Mouse (Mus musculus) stomach, embryonic 15.5 days (tissue): Measurements from ENCODE around the gene Slc35a1. TPM values are rescaled to one million over a fixed set of nuclear protein-coding genes. Genes with fewer than 3 reads are reported as not detected.
A peak's percentile ranks its signal among the peaks of the same experiment; 100 is the strongest.

Source experiments
- ATAC-seq: fragments of 200-750 bp; cut with Nextera tagmentation; 2 replicates; pipeline ENCODE4 v1.8.0; 2017; ENCODE audit warnings: low read depth, moderate number of reproducible peaks, moderate TSS enrichment; ENCODE audit not compliant: insufficient read depth, low FRiP score
- H3K27ac ChIP-seq: fragments of 300-500 bp; sonication (generic); 2 replicates; pipeline ENCODE4 v1.5.1; 2015; ENCODE audit warnings: mild to moderate bottlenecking, inconsistent platforms
- H3K27me3 ChIP-seq: fragments of 300-500 bp; sonication (generic); replicated peaks from 2 replicates; pipeline ENCODE4 v1.6.1; 2015; ENCODE audit warnings: inconsistent platforms
- H3K36me3 ChIP-seq: fragments of 300-500 bp; sonication (generic); 2 replicates; pipeline ENCODE4 v1.6.1; 2015; ENCODE audit warnings: inconsistent platforms
- H3K4me1 ChIP-seq: fragments of 300-500 bp; sonication (generic); 2 replicates; pipeline ENCODE4 v1.6.1; 2015; ENCODE audit warnings: inconsistent platforms
- H3K4me2 ChIP-seq: fragments of 300-500 bp; sonication (generic); 2 replicates; pipeline ENCODE4 v1.6.1; 2015; ENCODE audit warnings: mild to moderate bottlenecking, inconsistent platforms
- H3K4me3 ChIP-seq: fragments of 300-500 bp; sonication (generic); replicated peaks from 2 replicates; pipeline ENCODE4 v1.5.1; 2015; ENCODE audit warnings: inconsistent platforms
- H3K9ac ChIP-seq: fragments of 300-500 bp; sonication (generic); 2 replicates; pipeline ENCODE4 v1.6.1; 2015; ENCODE audit warnings: inconsistent platforms
- H3K9me3 ChIP-seq: fragments of 300-500 bp; sonication (generic); 2 replicates; pipeline ENCODE4 v1.6.1; 2016; ENCODE audit warnings: inconsistent platforms
- WGBS: fragments of 180-500 bp; shearing (Covaris S2); methylation state at CpG from one replicate; pipeline ENCODE4 v1.1.7; 2015; 5-methylcytosine and 5-hydroxymethylcytosine counted together
- polyA plus RNA-seq: library from polyadenylated mRNA; unstranded; fragments of >200 nt; fragmentation: Nextera tagmentation; extraction: Ambion mirVana; gene quantifications from 2 replicates; pipeline ENCODE4 v1.2.1, GENCODE M21; 2015

The Slc35a1 gene
- polyA plus RNA-seq, 1 experiment from 2014 or later = 64.7 TPM

DNA sequence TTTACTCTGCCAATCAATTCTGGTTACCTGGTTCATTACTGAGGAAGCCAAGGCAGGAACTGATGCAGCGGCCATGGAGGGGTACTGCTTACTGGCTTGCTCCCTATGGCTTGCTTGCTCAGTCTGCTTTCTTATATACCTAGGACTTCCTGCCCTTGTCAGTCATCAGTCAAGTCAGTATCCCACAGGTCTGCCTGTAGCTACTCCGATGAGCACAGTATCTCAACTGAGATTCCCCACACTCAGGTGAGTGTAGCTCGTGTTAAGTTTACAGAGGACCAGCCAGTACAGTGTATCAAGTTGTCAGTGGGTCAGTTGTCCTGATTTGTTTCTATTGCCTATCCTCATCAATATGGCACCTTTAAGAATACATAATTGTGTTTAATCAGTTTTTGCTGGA is 46.5 kb downstream of the Slc35a1 start:
- ATAC-seq = no peak
- Histone ChIP-seq H3K27ac (no peak overlapping the region), H3K4me3 (no peak overlapping the region), H3K27me3 (no peaks in the 10 kb centered on the region), H3K4me1 (no peaks in the 10 kb centered on the region), H3K4me2 (no peak overlapping the region), H3K36me3 (peaks cover 19% of the 10 kb centered on the region; the same call in 1 of the 2 replicates), H3K9ac (no peak overlapping the region), H3K9me3 (no peaks in the 10 kb centered on the region)
- WGBS = 94% methylated on average over 3 of the region's 3 CpGs

DNA sequence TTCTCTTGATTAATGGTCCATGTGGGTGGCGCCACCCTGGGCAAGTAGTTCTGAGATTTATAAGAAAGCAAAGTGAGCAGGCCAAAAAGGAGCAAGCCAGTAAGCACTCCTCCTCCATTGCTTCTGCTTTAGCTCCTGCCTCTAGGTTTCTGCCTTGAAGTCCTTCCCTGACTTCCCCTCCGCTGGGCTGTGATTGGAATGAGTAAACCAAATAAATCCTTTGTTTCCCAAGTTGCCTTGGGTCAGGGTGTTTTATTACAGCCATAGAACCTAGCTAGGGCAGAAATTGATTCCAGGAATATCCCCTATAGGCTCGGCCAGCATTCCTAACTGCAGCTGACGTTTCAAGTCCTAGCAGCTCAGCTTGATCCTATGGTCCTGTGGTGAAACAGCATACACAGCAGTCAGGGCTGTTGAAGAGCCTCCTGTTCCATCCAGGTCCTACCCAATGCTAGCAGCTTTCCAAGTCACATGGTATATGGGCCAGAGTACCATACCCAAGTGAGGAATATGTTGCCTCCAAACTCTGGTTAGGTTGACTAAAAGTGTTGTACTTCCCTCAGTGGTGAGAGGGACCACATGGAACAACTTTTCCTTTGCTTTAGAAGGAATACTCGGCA is 47.4 kb downstream of the Slc35a1 start:
- Histone ChIP-seq H3K36me3 (peaks cover 20% of the 10 kb centered on the region; the same call in 1 of the 2 replicates), H3K9me3 (no peaks in the 10 kb centered on the region), H3K27me3 (no peaks in the 10 kb centered on the region), H3K9ac (no peak overlapping the region), H3K4me3 (no peak overlapping the region), H3K4me2 (no peak overlapping the region), H3K27ac (no peak overlapping the region), H3K4me1 (no peaks in the 10 kb centered on the region)
- no peak for ATAC-seq
- 80% methylated on average over 5 of the region's 5 CpGs for WGBS

DNA sequence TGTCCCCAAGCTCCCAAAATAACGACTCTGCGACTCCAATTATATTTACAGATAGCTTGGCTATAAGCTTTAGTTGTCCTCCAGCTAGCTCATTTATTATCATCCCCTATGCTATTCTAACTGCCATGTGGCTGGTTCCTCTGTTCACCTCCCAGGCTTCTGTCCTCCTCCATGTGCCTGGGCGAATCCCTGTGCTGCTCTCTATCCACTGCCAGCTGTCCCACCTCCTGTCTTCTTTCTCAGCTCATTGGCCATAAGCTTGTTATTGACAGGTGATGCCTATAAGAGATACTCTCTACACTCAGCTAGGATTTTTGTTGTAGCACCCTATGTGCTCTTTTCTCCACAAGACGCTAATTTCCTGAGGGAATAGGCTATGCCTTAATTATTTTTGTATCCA is 49.4 kb downstream of the Slc35a1 start:
- 80% methylated on average over 4 of the region's 4 CpGs for WGBS
- Histone ChIP-seq H3K36me3 (peaks cover 24% of the 10 kb centered on the region; the same call in 1 of the 2 replicates), H3K9me3 (no peaks in the 10 kb centered on the region), H3K4me2 (no peak overlapping the region), H3K27me3 (no peaks in the 10 kb centered on the region), H3K4me1 (no peaks in the 10 kb centered on the region), H3K4me3 (no peak overlapping the region), H3K9ac (no peak overlapping the region), H3K27ac (no peak overlapping the region)
- ATAC-seq = no peak

DNA sequence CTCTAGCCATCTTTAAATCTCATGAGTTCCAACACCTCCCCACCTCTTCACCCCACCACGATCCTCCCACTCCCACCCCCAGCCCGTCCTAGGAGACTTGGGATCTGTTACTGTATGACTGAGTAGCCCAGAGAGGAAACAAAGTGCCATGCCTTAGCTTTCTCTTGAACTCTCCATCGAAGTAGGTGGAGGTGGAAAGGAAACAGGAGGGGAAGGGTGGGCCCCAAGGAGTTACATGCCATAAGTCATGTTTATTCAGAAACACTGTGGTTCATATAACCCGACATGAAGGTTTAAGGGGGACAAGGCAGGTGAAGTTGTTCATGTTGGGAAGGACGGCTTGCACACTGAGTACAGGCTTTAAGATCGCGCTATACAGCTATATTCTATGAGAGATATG is 49.9 kb downstream of the Slc35a1 start:
- no peak overlapping the region for H3K4me2 ChIP-seq

DNA sequence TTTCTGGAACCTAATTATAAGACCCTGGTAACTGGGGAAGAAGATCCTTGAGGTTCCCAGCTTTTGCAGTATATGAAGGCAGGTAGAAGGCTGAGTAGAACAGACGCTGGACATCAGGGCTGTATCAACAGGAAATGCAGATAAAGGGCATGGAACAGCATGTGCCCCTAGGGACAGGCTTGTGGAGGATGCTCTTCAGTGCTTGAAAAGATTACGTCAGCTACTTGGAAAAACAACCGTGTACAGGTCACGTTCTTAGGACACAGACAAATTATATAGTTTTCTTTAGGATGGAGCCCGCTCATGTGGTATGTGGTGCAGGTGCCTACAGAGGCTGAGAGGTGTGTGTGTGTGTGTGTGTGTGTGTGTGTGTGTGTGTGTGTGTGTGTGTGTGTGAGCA is 51.2 kb downstream of the Slc35a1 start:
- peaks cover 20% of the 10 kb centered on the region; the same call in 1 of the 2 replicates for H3K36me3 ChIP-seq
- no peaks in the 10 kb centered on the region for H3K4me1 ChIP-seq
- no peaks in the 10 kb centered on the region for H3K9me3 ChIP-seq
- H3K4me2 ChIP-seq = no peak overlapping the region
- no peak overlapping the region for H3K9ac ChIP-seq
- H3K27me3 ChIP-seq = no peaks in the 10 kb centered on the region
- H3K4me3 ChIP-seq = no peak overlapping the region
- H3K27ac ChIP-seq = no peak overlapping the region
- 83% methylated on average over 5 of the region's 5 CpGs for WGBS
- no peak for ATAC-seq

More for the DNA sequence above, 49.9 kb downstream of the Slc35a1 start:
- Histone ChIP-seq H3K36me3 (peaks cover 21% of the 10 kb centered on the region; the same call in 1 of the 2 replicates), H3K9ac (no peak overlapping the region), H3K9me3 (no peaks in the 10 kb centered on the region), H3K4me3 (no peak overlapping the region), H3K27ac (no peak overlapping the region), H3K4me1 (no peaks in the 10 kb centered on the region), H3K27me3 (no peaks in the 10 kb centered on the region)
- 85% methylated on average over 7 of the region's 7 CpGs for WGBS
- ATAC-seq = no peak

DNA sequence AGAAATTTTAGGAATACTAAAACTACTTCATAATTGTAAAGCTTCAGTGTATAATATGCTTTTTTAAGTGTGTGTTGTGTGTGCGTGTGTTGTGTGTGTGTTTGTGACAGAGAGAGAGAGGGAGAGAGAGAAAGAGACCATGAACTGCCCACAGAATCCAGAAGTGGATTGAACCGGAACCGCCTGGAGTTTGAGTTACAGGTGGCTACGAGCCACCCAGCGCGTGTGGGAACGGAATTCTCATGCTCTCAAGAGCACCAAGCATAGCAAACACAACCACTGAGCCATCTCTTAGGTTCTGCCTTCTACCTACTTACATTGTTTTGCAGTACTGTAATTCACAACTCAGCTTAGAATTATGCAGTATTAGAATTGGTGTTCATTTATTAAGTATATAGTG is 53.1 kb downstream of the Slc35a1 start:
- H3K27me3 ChIP-seq = no peaks in the 10 kb centered on the region
- H3K4me2 ChIP-seq = no peak overlapping the region
- no peak overlapping the region for H3K27ac ChIP-seq
- 93% methylated on average over 7 of the region's 7 CpGs for WGBS
- H3K9ac ChIP-seq = no peak overlapping the region
- H3K36me3 ChIP-seq = peaks cover 12% of the 10 kb centered on the region; the same call in 1 of the 2 replicates
- H3K4me3 ChIP-seq = no peak overlapping the region
- H3K4me1 ChIP-seq = no peaks in the 10 kb centered on the region
- ATAC-seq = no peak
- no peaks in the 10 kb centered on the region for H3K9me3 ChIP-seq

DNA sequence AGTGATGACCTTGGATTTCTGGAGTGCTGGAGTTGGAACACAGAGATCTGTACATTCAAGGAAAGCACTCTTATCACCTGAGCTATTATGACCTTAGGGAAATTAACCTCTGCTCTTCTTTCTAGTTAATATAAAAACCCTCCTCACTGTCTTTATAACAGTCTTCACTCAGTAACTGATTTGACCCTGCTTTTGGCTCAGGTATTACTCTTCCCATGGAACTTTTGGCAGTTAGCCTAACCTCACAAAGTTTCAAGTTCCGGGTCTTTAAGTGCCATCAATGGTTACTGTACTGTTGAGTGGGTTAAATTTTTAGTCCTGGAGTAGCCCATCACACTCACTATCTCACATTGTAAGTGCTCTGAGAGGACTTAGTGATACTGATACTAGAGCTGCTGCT is 57.3 kb downstream of the Slc35a1 start:
- Histone ChIP-seq H3K9ac (no peak overlapping the region), H3K4me3 (no peak overlapping the region), H3K27ac (no peak overlapping the region), H3K4me1 (no peaks in the 10 kb centered on the region), H3K27me3 (no peaks in the 10 kb centered on the region), H3K4me2 (no peak overlapping the region), H3K36me3 (peaks cover 21% of the 10 kb centered on the region), H3K9me3 (no peaks in the 10 kb centered on the region)
- WGBS = 85% methylated on average over 1 of the region's 1 CpGs
- ATAC-seq = no peak

DNA sequence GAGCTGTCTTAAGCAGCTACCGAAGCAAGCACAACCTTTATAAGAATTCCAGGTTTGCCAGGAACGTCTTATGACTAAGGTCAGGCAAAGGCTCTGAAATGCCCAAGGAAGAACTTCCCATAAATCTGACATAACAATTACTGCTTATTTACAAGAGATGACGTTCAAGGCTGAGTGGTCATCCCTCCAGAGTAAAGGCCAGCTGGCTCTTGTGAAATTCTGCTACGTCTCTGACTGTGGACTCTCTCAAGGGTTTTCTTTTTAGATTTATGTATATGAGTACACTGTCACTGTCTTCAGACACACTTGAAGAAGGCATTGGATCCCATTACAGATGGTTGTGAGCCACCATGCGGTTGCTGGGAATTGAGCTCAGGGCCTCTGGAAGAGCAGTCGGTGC is 60.8 kb downstream of the Slc35a1 start:
- Histone ChIP-seq H3K4me2 (no peak overlapping the region), H3K4me1 (no peaks in the 10 kb centered on the region), H3K27ac (no peak overlapping the region), H3K36me3 (peaks cover 12% of the 10 kb centered on the region), H3K27me3 (no peaks in the 10 kb centered on the region), H3K9me3 (no peaks in the 10 kb centered on the region), H3K4me3 (no peak overlapping the region), H3K9ac (no peak overlapping the region)
- 85% methylated on average over 6 of the region's 6 CpGs for WGBS
- no peak for ATAC-seq

DNA sequence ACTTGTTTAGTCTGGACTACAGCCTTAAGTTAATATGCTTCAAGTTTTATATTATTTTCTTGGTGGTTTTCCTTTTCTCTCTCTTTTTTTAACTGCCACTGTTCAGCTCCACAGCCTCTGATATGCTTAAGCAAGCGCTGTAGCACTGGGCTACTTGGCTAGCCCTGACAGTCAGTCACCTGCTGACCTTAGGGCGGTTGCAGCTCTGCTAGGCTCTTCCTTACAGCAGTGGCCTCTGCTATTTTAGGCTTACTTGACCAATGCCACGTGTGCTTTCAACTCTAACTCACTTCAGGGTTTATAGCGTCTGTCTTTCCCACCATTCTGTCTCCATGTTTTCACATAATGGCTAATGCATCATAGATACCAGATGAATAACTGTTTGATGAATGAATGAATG is 61.7 kb downstream of the Slc35a1 start:
- Histone ChIP-seq H3K27me3 (no peaks in the 10 kb centered on the region), H3K27ac (no peak overlapping the region), H3K4me3 (no peak overlapping the region), H3K9ac (no peak overlapping the region), H3K9me3 (no peaks in the 10 kb centered on the region), H3K36me3 (peaks cover 12% of the 10 kb centered on the region), H3K4me1 (no peaks in the 10 kb centered on the region), H3K4me2 (no peak overlapping the region)
- WGBS = 84% methylated on average over 4 of the region's 4 CpGs
- ATAC-seq = no peak

DNA sequence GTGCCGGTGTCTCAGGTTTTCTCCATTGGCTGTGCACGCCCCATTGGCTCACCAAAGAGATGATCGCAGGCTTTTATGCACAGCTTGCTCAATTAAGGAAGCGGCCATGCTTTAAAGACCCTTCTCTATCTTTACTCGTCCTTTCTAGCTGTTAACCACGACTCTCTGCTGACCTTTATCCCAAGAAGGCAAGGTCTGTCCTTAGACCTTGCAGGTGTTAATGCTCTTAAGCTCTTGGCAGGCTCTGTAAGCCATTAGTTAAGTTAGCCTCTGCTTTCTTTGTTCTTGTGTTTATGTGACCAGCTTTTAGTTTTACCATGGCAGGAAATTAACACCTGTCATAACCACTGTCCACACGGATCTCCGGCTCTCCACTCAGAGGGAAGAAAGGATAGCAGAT is 71.1 kb downstream of the Slc35a1 start:
- H3K4me1 ChIP-seq = peaks cover 11% of the 10 kb centered on the region
- H3K27me3 ChIP-seq = no peaks in the 10 kb centered on the region
- no peaks in the 10 kb centered on the region for H3K36me3 ChIP-seq
- 67% methylated on average over 8 of the region's 8 CpGs for WGBS
- H3K9me3 ChIP-seq = no peaks in the 10 kb centered on the region
- no peak for ATAC-seq
- H3K27ac ChIP-seq = no peak overlapping the region
- H3K9ac ChIP-seq = no peak overlapping the region
- peak overlapping the region; percentile 73 for H3K4me2 ChIP-seq
- peak overlapping the region; percentile 78; the same call in 1 of the 2 replicates for H3K4me3 ChIP-seq

DNA sequence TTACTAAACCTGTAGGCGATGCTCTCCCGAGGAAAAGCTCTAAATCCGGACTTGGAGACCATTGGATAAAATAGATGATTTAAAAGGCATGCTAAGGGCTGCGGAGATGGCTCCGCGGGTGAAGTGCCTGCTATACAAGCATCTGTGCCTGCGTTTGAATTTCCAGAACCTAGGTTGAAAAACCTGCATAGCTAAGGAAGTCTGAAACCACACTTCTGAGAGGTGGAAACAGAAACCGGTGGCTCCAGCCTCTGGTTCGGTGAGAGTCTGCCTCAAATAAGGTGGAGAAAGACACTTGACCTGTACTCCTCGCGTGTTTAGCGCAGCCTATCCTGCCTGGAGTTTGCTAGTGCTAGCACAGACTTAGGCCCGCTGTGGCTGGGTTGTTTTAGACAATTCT is 71.9 kb downstream of the Slc35a1 start:
- H3K4me2 ChIP-seq = peak overlapping the region; percentile 73
- peak overlapping the region; percentile 85 for H3K27ac ChIP-seq
- no peaks in the 10 kb centered on the region for H3K27me3 ChIP-seq
- H3K4me1 ChIP-seq = peaks cover 11% of the 10 kb centered on the region
- H3K4me3 ChIP-seq = peak overlapping the region; percentile 78
- no peak for ATAC-seq
- H3K36me3 ChIP-seq = no peaks in the 10 kb centered on the region
- WGBS = 0% methylated on average over 13 of the region's 13 CpGs
- no peaks in the 10 kb centered on the region for H3K9me3 ChIP-seq
- peak overlapping the region; percentile 76 for H3K9ac ChIP-seq

DNA sequence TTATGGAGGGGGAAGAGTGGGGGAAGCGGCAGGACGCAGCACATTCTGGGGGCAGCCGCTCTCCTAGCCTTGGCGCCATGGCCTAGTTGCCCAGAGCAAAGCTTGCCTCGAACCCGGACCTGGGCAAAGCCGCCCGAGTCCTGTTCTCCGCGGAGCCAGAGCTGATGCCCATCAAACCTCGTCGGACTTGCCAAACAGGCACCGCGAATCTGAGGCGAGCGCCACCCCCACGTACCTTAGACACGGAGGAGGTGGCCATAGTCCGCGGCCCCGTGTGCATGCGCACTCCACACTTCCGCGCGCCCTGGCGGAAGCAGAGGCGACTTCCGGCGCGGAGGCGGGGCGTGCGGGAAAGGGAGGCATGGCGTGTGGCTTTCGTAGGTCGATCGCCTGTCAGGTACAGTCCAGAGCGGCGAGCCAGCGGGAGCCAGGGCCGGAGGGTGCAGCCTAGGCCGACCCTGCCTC is 72.6 kb downstream of the Slc35a1 start, which contains the start of the genes Orc3 and Rars2:
Gene Orc3, minus strand, starts transcription at position 315 of the 465 bp plus-strand sequence.
Gene Rars2, plus strand, starts transcription at position 328 of the 465 bp plus-strand sequence.
- peak; percentile 98 for ATAC-seq
- H3K27ac ChIP-seq = peak within 1 kb of the TSS; percentile 85
- peaks cover 11% of the 10 kb centered on the region for H3K4me1 ChIP-seq
- WGBS = under 1% methylated on average over 42 of the region's 42 CpGs
- peak within 1 kb of the TSS; percentile 73 for H3K4me2 ChIP-seq
- H3K36me3 ChIP-seq = no peaks in the 10 kb centered on the region
- H3K9ac ChIP-seq = peak within 1 kb of the TSS; percentile 80
- H3K27me3 ChIP-seq = no peaks in the 10 kb centered on the region
- H3K9me3 ChIP-seq = no peaks in the 10 kb centered on the region
- H3K4me3 ChIP-seq = peak within 1 kb of the TSS; percentile 78
